Mouse (Mus musculus) midbrain, embryonic 16.5 days (tissue): ENCODE measurements around the gene Fam110a. TPM values are rescaled to one million over a fixed set of nuclear protein-coding genes. Genes with fewer than 3 reads are reported as not detected.
"Not testable (repeated sequence)": the region's sequence is repeated elsewhere in the genome, so short reads cannot be mapped to it uniquely, and the experiment has no call there.

Source experiments
- ATAC-seq: fragments of 200-750 bp; cut with Nextera tagmentation; 2 replicates; pipeline ENCODE4 v1.8.0; 2017; ENCODE audit warnings: moderate TSS enrichment
- H3K27ac ChIP-seq: fragments of 300-500 bp; sonication (generic); 2 replicates; pipeline ENCODE4 v1.5.1; 2014; ENCODE audit warnings: mild to moderate bottlenecking, low read length, mixed read lengths
- H3K27me3 ChIP-seq: fragments of 300-500 bp; sonication (generic); 2 replicates; pipeline ENCODE4 v1.6.1; 2014; ENCODE audit warnings: low read depth, low read length, mixed read lengths; ENCODE audit not compliant: control insufficient read depth, insufficient read depth
- H3K36me3 ChIP-seq: fragments of 300-500 bp; sonication (generic); 2 replicates; pipeline ENCODE4 v1.6.1; 2014; ENCODE audit warnings: mild to moderate bottlenecking, low read length, moderate library complexity, mixed read lengths; ENCODE audit not compliant: control insufficient read depth, insufficient read depth
- H3K4me1 ChIP-seq: fragments of 300-500 bp; sonication (generic); 2 replicates; pipeline ENCODE4 v1.6.1; 2014; ENCODE audit warnings: mild to moderate bottlenecking, low read length, mixed read lengths; ENCODE audit not compliant: control insufficient read depth, insufficient read depth
- H3K4me2 ChIP-seq: fragments of 300-500 bp; sonication (generic); 2 replicates; pipeline ENCODE4 v1.6.1; 2014; ENCODE audit warnings: mild to moderate bottlenecking, low read length, mixed read lengths
- H3K4me3 ChIP-seq: fragments of 300-500 bp; sonication (generic); 2 replicates; pipeline ENCODE4 v1.5.1; 2014; ENCODE audit warnings: low read depth, mild to moderate bottlenecking, low read length, moderate library complexity, mixed read lengths
- H3K9ac ChIP-seq: fragments of 300-500 bp; sonication (generic); 2 replicates; pipeline ENCODE4 v1.6.1; 2014; ENCODE audit warnings: low read depth, low read length, mixed read lengths
- H3K9me3 ChIP-seq: fragments of 300-500 bp; sonication (generic); replicated peaks from 2 replicates; pipeline ENCODE4 v1.6.1; 2014; ENCODE audit warnings: mild to moderate bottlenecking, low read length, mixed read lengths; ENCODE audit not compliant: control insufficient read depth, poor library complexity, severe bottlenecking
- whole genome bisulfite sequencing: fragments of 180-500 bp; shearing (Covaris S2); extraction: QIAGEN DNeasy Blood & Tissue Kit; methylation state at CpG from one replicate; pipeline ENCODE4 v1.1.7; 2014; 5-methylcytosine and 5-hydroxymethylcytosine counted together
- polyA plus RNA-seq: library from polyadenylated mRNA; unstranded; fragments of >200 nt; fragmentation: Nextera tagmentation; extraction: Ambion mirVana; gene quantifications from 2 replicates; pipeline ENCODE4 v1.2.1, GENCODE M21; 2015

Fam110a gene
- polyA plus RNA-seq, 1 experiment from 2014 or later = 57.5 TPM

GRCm38 (mm10) chr2:151999669-152000290, 19.8 kb upstream of the Fam110a start:
- Histone ChIP-seq H3K36me3 (no peaks in the 10 kb centered on the region), H3K4me2 (no peak overlapping the region), H3K27me3 (peaks cover 24% of the 10 kb centered on the region), H3K9me3 (no peaks in the 10 kb centered on the region), H3K4me1 (0 out of 2 replicates have a peak, but pooled peaks cover 3% of the 10 kb centered on the region), H3K9ac (no peak overlapping the region), H3K27ac (no peak overlapping the region), H3K4me3 (no peak overlapping the region)
- 10% methylated on average over 20 of the region's 20 CpGs for WGBS
- no peak for ATAC-seq

- ATAC-seq = no peak
- Histone ChIP-seq H3K36me3 (no peaks in the 10 kb centered on the region), H3K27ac (no peak overlapping the region), H3K4me1 (0 out of 2 replicates have a peak, but pooled peaks cover 3% of the 10 kb centered on the region), H3K4me2 (no peak overlapping the region), H3K4me3 (no peak overlapping the region), H3K9ac (no peak overlapping the region), H3K27me3 (peaks cover 24% of the 10 kb centered on the region), H3K9me3 (no peaks in the 10 kb centered on the region)
- 78% methylated on average over 4 of the region's 4 CpGs for WGBS
These were observed 18.9 kb upstream of the Fam110a start for GRCm38 (mm10) chr2:151998932-151999331.

GRCm38 (mm10) chr2:151998505-151998899, 18.5 kb upstream of the Fam110a start:
- no peaks in the 10 kb centered on the region for H3K9me3 ChIP-seq

GRCm38 (mm10) chr2:151997776-151998504, 17.9 kb upstream of the Fam110a start:
- H3K27ac ChIP-seq = no peak overlapping the region
- H3K27me3 ChIP-seq = peaks cover 24% of the 10 kb centered on the region
- no peaks in the 10 kb centered on the region for H3K9me3 ChIP-seq
- no peak overlapping the region for H3K4me2 ChIP-seq
- H3K9ac ChIP-seq = no peak overlapping the region
- no peaks in the 10 kb centered on the region for H3K36me3 ChIP-seq
- no peak for ATAC-seq
- no peak overlapping the region for H3K4me3 ChIP-seq
- H3K4me1 ChIP-seq = 0 out of 2 replicates have a peak, but pooled peaks cover 3% of the 10 kb centered on the region
- 55% methylated on average over 8 of the region's 8 CpGs for WGBS

More at GRCm38 (mm10) chr2:151998505-151998899, 18.5 kb upstream of the Fam110a start:
- Histone ChIP-seq H3K4me3 (no peak overlapping the region), H3K4me2 (no peak overlapping the region), H3K4me1 (0 out of 2 replicates have a peak, but pooled peaks cover 3% of the 10 kb centered on the region), H3K9ac (no peak overlapping the region), H3K36me3 (no peaks in the 10 kb centered on the region), H3K27me3 (peaks cover 24% of the 10 kb centered on the region), H3K27ac (no peak overlapping the region)
- ATAC-seq = no peak
- 72% methylated on average over 9 of the region's 9 CpGs for WGBS

- H3K9me3 ChIP-seq, H3K9ac ChIP-seq, H3K36me3 ChIP-seq, H3K4me2 ChIP-seq, H3K4me1 ChIP-seq, H3K4me3 ChIP-seq, ATAC-seq, H3K27ac ChIP-seq: not testable (repeated sequence)
- peaks cover 24% of the 10 kb centered on the region for H3K27me3 ChIP-seq
- 47% methylated on average over 2 of the region's 2 CpGs for WGBS
These were observed 17.2 kb upstream of the Fam110a start for GRCm38 (mm10) chr2:151997190-151997575.

GRCm38 (mm10) chr2:151996229-151997189, 16.5 kb upstream of the Fam110a start, which contains the start of gene Slc52a3:
Gene Slc52a3 (plus strand): TSS chr2:151996511.
- Histone ChIP-seq H3K9ac (no peak within 1 kb of the TSS), H3K9me3 (no peaks in the 10 kb centered on the region), H3K27ac (no peak within 1 kb of the TSS), H3K4me2 (0 out of 2 replicates have a peak within 1 kb of the TSS, but pooled peaks have one; percentile 10), H3K27me3 (peaks cover 24% of the 10 kb centered on the region), H3K36me3 (no peaks in the 10 kb centered on the region), H3K4me1 (no peaks in the 10 kb centered on the region), H3K4me3 (no peak within 1 kb of the TSS)
- WGBS = 8% methylated on average over 35 of the region's 35 CpGs
- 0 out of 2 replicates have a peak, but pooled peaks have one; percentile 34 for ATAC-seq

- 0 out of 2 replicates have a peak overlapping the region, but pooled peaks have one; percentile 2 for H3K9ac ChIP-seq
- WGBS = 6% methylated on average over 22 of the region's 22 CpGs
These were observed 14.5 kb upstream of the Fam110a start for GRCm38 (mm10) chr2:151994350-151995122.

GRCm38 (mm10) chr2:151991446-151991845, 11.4 kb upstream of the Fam110a start:
- Histone ChIP-seq H3K9ac (no peak overlapping the region), H3K4me3 (no peak overlapping the region), H3K4me1 (no peaks in the 10 kb centered on the region), H3K27me3 (peaks cover 10% of the 10 kb centered on the region), H3K9me3 (no peaks in the 10 kb centered on the region), H3K27ac (no peak overlapping the region), H3K4me2 (no peak overlapping the region), H3K36me3 (no peaks in the 10 kb centered on the region)
- ATAC-seq = no peak
- 36% methylated on average over 5 of the region's 5 CpGs for WGBS

More at GRCm38 (mm10) chr2:151994350-151995122, 14.5 kb upstream of the Fam110a start:
- Histone ChIP-seq H3K27ac (no peak overlapping the region), H3K27me3 (peaks cover 24% of the 10 kb centered on the region), H3K9me3 (no peaks in the 10 kb centered on the region), H3K4me1 (no peaks in the 10 kb centered on the region), H3K4me3 (peak overlapping the region; percentile 21; the same call in 1 of the 2 replicates), H3K4me2 (peak overlapping the region; percentile 47), H3K36me3 (no peaks in the 10 kb centered on the region)
- peak; percentile 43; the same call in 1 of the 2 replicates for ATAC-seq
